32 mouse cellular contexts compared by ENCODE assay signal in the genomic region with DNA sequence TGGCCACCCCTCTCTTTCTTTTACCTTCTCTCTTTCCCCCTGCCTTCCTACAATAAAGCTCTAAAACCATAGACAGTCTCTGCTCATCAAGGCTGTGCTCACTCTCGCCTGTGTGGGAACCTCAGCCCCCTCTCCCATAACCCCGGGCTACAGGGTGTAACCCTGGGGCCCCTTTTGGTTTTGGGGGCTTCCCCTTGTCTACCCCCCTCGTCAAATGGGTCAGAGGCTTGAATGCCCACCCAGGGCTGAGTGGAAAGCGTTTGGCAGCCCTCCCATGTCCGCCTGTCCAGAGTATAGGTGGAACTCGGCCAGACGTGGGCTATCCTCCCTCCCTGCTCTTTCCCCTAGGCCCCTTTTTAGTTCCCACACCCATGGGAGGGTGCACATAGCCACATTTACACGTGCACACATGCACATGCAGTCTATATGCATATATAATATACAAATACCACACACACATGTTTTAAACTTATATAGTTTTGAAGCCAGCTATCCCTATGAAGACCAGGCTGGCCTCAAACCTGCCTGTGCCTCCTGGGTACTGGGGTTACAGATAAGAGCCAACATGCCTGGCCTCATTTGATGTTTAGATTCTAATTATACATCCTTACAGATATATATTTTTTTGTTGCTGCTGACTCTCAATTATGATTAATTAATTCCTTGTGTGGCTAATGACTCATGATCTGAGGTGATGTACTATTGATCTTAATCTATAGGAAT. TPM values are rescaled to one million over a fixed set of nuclear protein-coding genes. Genes with fewer than 3 reads are reported as not detected.
DNase-seq lines count a peak whose midpoint lies in the region; ATAC-seq and TF ChIP-seq lines count a peak whose summit lies in the region.
"Had no signal": no experiment of that assay in that cellular context is flagged by ENCODE, and none has a peak within 500 bp of the region (broad histone marks: within the 10 kb centered on the region; RNA-seq: fewer than 3 reads in every experiment).

No protein-coding gene starts in this region.

- no peak for TF ChIP-seq RAD21 in CH12.LX (IDR thresholded peaks at IDR 0.05; ENCODE audit: low read depth, low read length)

- H3K4me2 ChIP-seq in CH12.LX (ENCODE audit: insufficient read depth, low read depth, poor library complexity, severe bottlenecking) = no peak overlapping the region
- peak overlapping the region; percentile 48 for H3K4me2 ChIP-seq in liver, embryonic 15.5 days
- H3K4me2 ChIP-seq: forebrain, embryonic 15.5 days; hindbrain, embryonic 14.5 days had no signal

- WGBS in heart, embryonic 10.5 days = 60% methylated on average over 8 of the region's 8 CpGs
- WGBS in liver, embryonic 15.5 days (ENCODE audit: insufficient replicate concordance) = 23% methylated on average over 8 of the region's 8 CpGs

- TF ChIP-seq POLR2A in CH12.LX (IDR thresholded peaks at IDR 0.05; ENCODE audit: low read depth, low read length) = no peak

- no peaks in the 10 kb centered on the region for H3K36me3 ChIP-seq in heart, embryonic 10.5 days
- H3K36me3 ChIP-seq in CH12.LX (replicated peaks in 1 of 2; ENCODE audit: control insufficient read depth in 1 of 2, insufficient read depth in 1 of 2, low read length in 1 of 2) = no peaks in the 10 kb centered on the region
- no peaks in the 10 kb centered on the region for H3K36me3 ChIP-seq in liver, embryonic 15.5 days (replicated peaks)
- H3K36me3 ChIP-seq: forebrain, embryonic 15.5 days; G1E; limb, embryonic 10.5 days had no signal

- H3K4me3 ChIP-seq in heart, embryonic 10.5 days = 0 out of 2 replicates have a peak overlapping the region, but pooled peaks have one; percentile 12
- H3K4me3 ChIP-seq in CH12.LX (replicated peaks in 1 of 3; ENCODE audit: low read depth in 2 of 3, low read length in 2 of 3, poor library complexity in 1 of 3) = no peak overlapping the region
- no peak overlapping the region for H3K4me3 ChIP-seq in liver, embryonic 15.5 days (replicated peaks)
- H3K4me3 ChIP-seq: forebrain, embryonic 15.5 days; limb, embryonic 10.5 days had no signal

- peaks cover 8% of the 10 kb centered on the region for H3K27me3 ChIP-seq in heart, embryonic 10.5 days (ENCODE audit: insufficient read depth, poor library complexity, severe bottlenecking)
- H3K27me3 ChIP-seq in CH12.LX (replicated peaks) = peaks cover 25% of the 10 kb centered on the region
- peaks cover 7% of the 10 kb centered on the region; the same call in 1 of the 2 replicates for H3K27me3 ChIP-seq in liver, embryonic 15.5 days
- H3K27me3 ChIP-seq: forebrain, embryonic 15.5 days had no signal

- no peaks in the 10 kb centered on the region for H3K9me3 ChIP-seq in heart, embryonic 10.5 days
- no peaks in the 10 kb centered on the region for H3K9me3 ChIP-seq in CH12.LX (replicated peaks; ENCODE audit: low read length)
- H3K9me3 ChIP-seq in liver, embryonic 15.5 days (replicated peaks) = no peaks in the 10 kb centered on the region
- H3K9me3 ChIP-seq: forebrain, embryonic 15.5 days; G1E; limb, embryonic 10.5 days had no signal

- H3K9ac ChIP-seq in CH12.LX (ENCODE audit: insufficient read depth, low read depth) = no peak overlapping the region
- H3K9ac ChIP-seq in liver, embryonic 15.5 days = peak overlapping the region; percentile 22
- H3K9ac ChIP-seq: forebrain, embryonic 15.5 days; hindbrain, embryonic 14.5 days had no signal

- TF ChIP-seq EP300 in CH12.LX (IDR thresholded peaks at IDR 0.05; ENCODE audit: low read length) = no peak

- peak overlapping the region; percentile 78 for H3K27ac ChIP-seq in heart, embryonic 10.5 days
- no peak overlapping the region for H3K27ac ChIP-seq in CH12.LX (ENCODE audit: insufficient read depth, low read depth)
- peak overlapping the region; percentile 81 for H3K27ac ChIP-seq in liver, embryonic 15.5 days (replicated peaks)
- H3K27ac ChIP-seq: forebrain, embryonic 15.5 days; hindbrain, embryonic 14.5 days; limb, embryonic 10.5 days had no signal

- peak; percentile 81 for ATAC-seq in erythroid progenitor cell, adult 5-6 weeks (replicated peaks; ENCODE audit: low FRiP score, poor library complexity, severe bottlenecking)
- ATAC-seq in liver, embryonic 15.5 days (ENCODE audit: insufficient read depth) = peak; percentile 51; the same call in 1 of the 2 replicates
- ATAC-seq: forebrain, embryonic 15.5 days; inflammation-experienced regulatory T-cells, adult 6 months; lung, postnatal 0 days had no signal

- in situ Hi-C loops in CH12.LX (cut with MboI; ENCODE audit: low pct_ligation_motif_present, low pct_unique_long_range_greater_than_20kb, low sequenced_read_pairs) = no loop called here

- peaks cover 16% of the 10 kb centered on the region for H3K4me1 ChIP-seq in heart, embryonic 10.5 days
- no peaks in the 10 kb centered on the region for H3K4me1 ChIP-seq in CH12.LX (ENCODE audit: control insufficient read depth in 1 of 2, insufficient read depth in 2 of 2)
- peaks cover 59% of the 10 kb centered on the region for H3K4me1 ChIP-seq in liver, embryonic 15.5 days (replicated peaks)
- H3K4me1 ChIP-seq: forebrain, embryonic 15.5 days; limb, embryonic 10.5 days had no signal

- dilution Hi-C loops in CH12.LX (cut with MboI; ENCODE audit: extremely low pct_ligation_motif_present, extremely low pct_unique_long_range_greater_than_20kb, low sequenced_read_pairs) = no loop called here

- H3K79me2 ChIP-seq in CH12.LX (replicated peaks; ENCODE audit: control insufficient read depth, extremely low read depth, insufficient read depth, poor library complexity, severe bottlenecking) = no peaks in the 10 kb centered on the region

- no peak for TF ChIP-seq CTCF in CH12.LX (conservative IDR thresholded peaks at IDR 0.05 in 1 of 2, IDR thresholded peaks at IDR 0.05 in 1 of 2; ENCODE audit: low read depth in 2 of 2, low read length in 2 of 2)

- no peak for DNase-seq in heart, embryonic 10.5 days (ENCODE audit: low spot score)
- no peak for DNase-seq in heart, postnatal 4 days
- DNase-seq in CH12.LX (ENCODE audit: extremely low read depth) = no peak
- no peak for DNase-seq in adrenal gland, adult (ENCODE audit: inconsistent age in 2 of 2, low spot score in 1 of 2)
- no peak for DNase-seq in right cerebral cortex, adult 2 months (ENCODE audit: low spot score in 2 of 2)
- DNase-seq in right cerebral cortex, postnatal 10 days (ENCODE audit: low spot score in 2 of 2) = no peak
- DNase-seq: adrenal gland, adult 8-10 months; cerebellum, adult 18-20 months; cerebellum, postnatal 14 days; heart, postnatal 36 days; kidney, adult 18-20 months; midbrain, embryonic 14.5 days; thymus, postnatal 25 days had no signal

TF ChIP-seq in CH12.LX, 34 proteins besides CTCF, POLR2A, EP300 and RAD21:
- TF ChIP-seq MAFK (IDR thresholded peaks at IDR 0.05; ENCODE audit: insufficient replicate concordance, low read length) (no peak), BHLHE40 (IDR thresholded peaks at IDR 0.05; ENCODE audit: low read depth, low read length) (0 out of 2 replicates have a peak, but pooled peaks have one; percentile 26)

RNA-seq across cellular contexts. Expression of gene Tnk1, which starts 5.8 kb away (rescaled TPM):
- 0.28 and 1.2 TPM in 2 replicates for polyA plus RNA-seq in heart, embryonic 10.5 days (2016; fragmentation: Nextera tagmentation; extraction: Ambion mirVana)
- not detected for total RNA-seq in heart, postnatal 4 days (2021)
- total RNA-seq in CH12.LX (2012; rRNA removed) (0.13 TPM in 1 of 2 replicates, not detected in the other), CH12.LX (2014; rRNA removed) (not detected in 2 replicates)
- 0.22 and 0.30 TPM in 2 replicates for polyA plus RNA-seq in CH12.LX (2012; ENCODE audit: insufficient read length, low read depth)
- 5.9 and 6.8 TPM in 2 replicates for total RNA-seq in erythroid progenitor cell, adult 5-6 weeks (2015; ENCODE audit: low replicate concordance)
- total RNA-seq in erythroid progenitor cell, adult 5-6 weeks (2017; ENCODE audit: low replicate concordance) = 7.3 and 8.1 TPM in 2 replicates
- polyA plus RNA-seq in liver, embryonic 15.5 days (2015; fragmentation: Nextera tagmentation; extraction: Ambion mirVana) = 0.60 and 0.62 TPM in 2 replicates
- total RNA-seq: granulocyte monocyte progenitor cell, adult 5-6 weeks had no signal
- polyA plus RNA-seq: hindbrain, embryonic 14.5 days; midbrain, embryonic 14.5 days had no signal

RNA-seq across cellular contexts. Expression of gene Tmem95, which starts 13.5 kb away (rescaled TPM):
- not detected in 2 replicates for polyA plus RNA-seq in heart, embryonic 10.5 days (2016; fragmentation: Nextera tagmentation; extraction: Ambion mirVana)
- total RNA-seq in heart, postnatal 4 days (2021) = not detected
- total RNA-seq in CH12.LX (2012; rRNA removed) (not detected in 2 replicates), CH12.LX (2014; rRNA removed) (not detected in 2 replicates)
- not detected in 2 replicates for polyA plus RNA-seq in CH12.LX (2012; ENCODE audit: insufficient read length, low read depth)
- not detected in 2 replicates for total RNA-seq in erythroid progenitor cell, adult 5-6 weeks (2015; ENCODE audit: low replicate concordance)
- total RNA-seq in erythroid progenitor cell, adult 5-6 weeks (2017; ENCODE audit: low replicate concordance) = not detected in 2 replicates
- not detected in 2 replicates for polyA plus RNA-seq in liver, embryonic 15.5 days (2015; fragmentation: Nextera tagmentation; extraction: Ambion mirVana)
- total RNA-seq: adrenal gland, adult 8-10 months; G1E; gastrocnemius, adult 8-10 months; granulocyte monocyte progenitor cell, adult 5-6 weeks; heart, postnatal 36 days; layer of hippocampus, postnatal 10 days; left cerebral cortex, adult 8-10 months; liver, adult 2 months had no signal
- polyA plus RNA-seq: embryonic facial prominence, embryonic 11.5 days; forebrain, embryonic 15.5 days; G1E; hindbrain, embryonic 14.5 days; inflammation-experienced regulatory T-cells, adult 6 months; kidney, embryonic 16.5 days; large intestine, adult 2 months; limb, embryonic 10.5 days; liver, adult 2 months; lung, postnatal 0 days; midbrain, embryonic 14.5 days; neural tube, embryonic 11.5 days; spleen, adult 2 months; stomach, embryonic 14.5 days had no signal

RNA-seq across cellular contexts. Expression of gene Kctd11, which starts 16.9 kb away (rescaled TPM):
- polyA plus RNA-seq in heart, embryonic 10.5 days (2016; fragmentation: Nextera tagmentation; extraction: Ambion mirVana) = 5.0 and 6.2 TPM in 2 replicates
- total RNA-seq in heart, postnatal 4 days (2021) = 1 to 10 TPM; 3.3 TPM
- total RNA-seq in CH12.LX (2012; rRNA removed) = 3.3 and 3.9 TPM in 2 replicates
- total RNA-seq in CH12.LX (2014; rRNA removed) = 1.3 and 1.8 TPM in 2 replicates
- polyA plus RNA-seq in CH12.LX (2012; ENCODE audit: insufficient read length, low read depth) = 1.5 and 2.1 TPM in 2 replicates
- total RNA-seq in erythroid progenitor cell, adult 5-6 weeks (2015; ENCODE audit: low replicate concordance) = 0.72 and 0.84 TPM in 2 replicates
- 0.13 TPM in 1 of 2 replicates, not detected in the other for total RNA-seq in erythroid progenitor cell, adult 5-6 weeks (2017; ENCODE audit: low replicate concordance)
- 1.2 and 1.4 TPM in 2 replicates for polyA plus RNA-seq in liver, embryonic 15.5 days (2015; fragmentation: Nextera tagmentation; extraction: Ambion mirVana)

RNA-seq across cellular contexts. Expression of gene Plscr3, which starts 18.1 kb away (rescaled TPM):
- polyA plus RNA-seq in heart, embryonic 10.5 days (2016; fragmentation: Nextera tagmentation; extraction: Ambion mirVana) = 72.7 and 74.5 TPM in 2 replicates
- 10 to 100 TPM; 59.7 to 59.9 TPM for total RNA-seq in heart, postnatal 4 days (2021)
- total RNA-seq in CH12.LX (2012; rRNA removed) (2.4 and 2.9 TPM in 2 replicates), CH12.LX (2014; rRNA removed) (2.0 and 2.5 TPM in 2 replicates)
- 12.5 and 15.3 TPM in 2 replicates for polyA plus RNA-seq in CH12.LX (2012; ENCODE audit: insufficient read length, low read depth)
- total RNA-seq in erythroid progenitor cell, adult 5-6 weeks (2015; ENCODE audit: low replicate concordance) = 24.9 and 26.0 TPM in 2 replicates
- 15.1 and 27.7 TPM in 2 replicates for total RNA-seq in erythroid progenitor cell, adult 5-6 weeks (2017; ENCODE audit: low replicate concordance)
- 26.1 and 28.0 TPM in 2 replicates for polyA plus RNA-seq in liver, embryonic 15.5 days (2015; fragmentation: Nextera tagmentation; extraction: Ambion mirVana)

RNA-seq across cellular contexts. Expression of gene Tmem256, which starts 26.0 kb away (rescaled TPM):
- 294 and 327 TPM in 2 replicates for polyA plus RNA-seq in heart, embryonic 10.5 days (2016; fragmentation: Nextera tagmentation; extraction: Ambion mirVana)
- 100 to 1,000 TPM; 143 to 166 TPM for total RNA-seq in heart, postnatal 4 days (2021)
- total RNA-seq in CH12.LX (2012; rRNA removed) (203 and 206 TPM in 2 replicates), CH12.LX (2014; rRNA removed) (262 and 327 TPM in 2 replicates)
- 185 and 218 TPM in 2 replicates for polyA plus RNA-seq in CH12.LX (2012; ENCODE audit: insufficient read length, low read depth)
- total RNA-seq in erythroid progenitor cell, adult 5-6 weeks (2015; ENCODE audit: low replicate concordance) = 258 and 276 TPM in 2 replicates
- 123 and 303 TPM in 2 replicates for total RNA-seq in erythroid progenitor cell, adult 5-6 weeks (2017; ENCODE audit: low replicate concordance)
- polyA plus RNA-seq in liver, embryonic 15.5 days (2015; fragmentation: Nextera tagmentation; extraction: Ambion mirVana) = 336 and 387 TPM in 2 replicates

Comparison
In these comparisons a context has a peak if more than half of its experiments do, and no peak if none do; other contexts are left out.
1. RNA of gene Tnk1, which starts 5.8 kb away (total RNA-seq): 5.9 to 8.1 TPM in erythroid progenitor cell, adult 5-6 weeks; 0.13 TPM in CH12.LX and not detected in heart, postnatal 4 days; every median in the first group is over 4 times any median in the second.